Mouse (Mus musculus) lung, adult 2 months (tissue): ENCODE data around the gene Uvrag.

ENCODE experiments used
- CTCF ChIP-seq: fragments of 200-500 bp; IDR thresholded peaks from 2 replicates; pipeline ENCODE4 v1.5.1; 2011; ENCODE audit warnings: mild to moderate bottlenecking, low read length, control low read depth; ENCODE audit not compliant: insufficient read depth
- POLR2A ChIP-seq: fragments of 200-500 bp; IDR thresholded peaks from 2 replicates; pipeline ENCODE4 v1.6.1; 2011; ENCODE audit warnings: low read depth, mild to moderate bottlenecking, control low read depth, low read length, borderline replicate concordance; ENCODE audit errors: extremely low read depth

GRCm38 (mm10) chr7:99088576-99089346, 52.2 kb downstream of the Uvrag start:
- TF ChIP-seq CTCF: no peak
- no peak for TF ChIP-seq POLR2A
